Mouse (Mus musculus) spleen, adult 12 weeks (tissue): ENCODE results near the gene Smc4.
"Not testable (repeated sequence)": the region's sequence is repeated elsewhere in the genome, so short reads cannot be mapped to it uniquely, and the experiment has no call there.

Source experiments
- DNase-seq: peaks from one replicate; pipeline ENCODE4 v3.0.0; 2022; ENCODE audit warnings: low spot score

Gene Smc4

DNA sequence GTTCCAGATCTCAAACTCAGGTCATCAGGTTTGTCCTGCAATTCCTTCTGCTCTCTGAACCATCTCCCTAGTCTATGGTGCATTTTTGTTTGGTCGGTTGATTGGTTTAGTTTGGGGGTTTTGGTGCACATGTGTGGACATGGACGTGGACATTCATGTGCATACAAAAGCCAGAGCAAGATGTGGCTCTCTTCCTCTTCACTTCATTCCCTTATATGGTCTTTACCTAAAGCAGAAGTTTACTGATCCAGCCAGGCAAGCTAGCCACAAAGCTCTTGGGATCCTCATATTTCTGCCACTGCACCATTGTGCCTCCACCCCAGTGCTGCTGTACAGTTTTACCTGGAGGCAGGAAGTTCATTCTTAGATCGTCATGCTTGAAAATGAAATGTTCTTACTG lies 12.6 kb downstream of the Smc4 start:
- no peak for DNase-seq

DNA sequence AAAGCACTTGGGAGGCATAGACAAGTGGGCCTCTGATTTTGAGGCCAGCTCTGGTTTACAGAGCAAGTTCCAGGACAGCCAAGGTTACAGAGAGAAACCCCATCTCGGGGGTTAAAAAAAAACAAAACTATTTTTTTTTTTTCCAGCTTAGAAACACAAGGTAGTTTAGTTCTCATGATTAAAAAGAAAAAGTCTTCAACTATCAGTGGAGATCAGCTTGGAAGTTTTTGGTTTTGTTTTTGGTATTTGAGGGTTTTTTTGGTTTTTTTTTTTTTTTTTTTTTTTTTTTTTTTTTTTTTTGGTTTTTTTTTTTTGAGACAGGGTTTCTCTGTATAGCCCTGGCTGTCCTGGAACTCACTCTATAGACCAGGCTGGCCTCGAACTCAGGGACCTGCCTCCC lies 14.1 kb downstream of the Smc4 start:
- not testable (repeated sequence) for DNase-seq

- no peak for DNase-seq
Observed at GRCm38 (mm10) chr3:69020285-69020684, 15.7 kb downstream of the Smc4 start.

DNA sequence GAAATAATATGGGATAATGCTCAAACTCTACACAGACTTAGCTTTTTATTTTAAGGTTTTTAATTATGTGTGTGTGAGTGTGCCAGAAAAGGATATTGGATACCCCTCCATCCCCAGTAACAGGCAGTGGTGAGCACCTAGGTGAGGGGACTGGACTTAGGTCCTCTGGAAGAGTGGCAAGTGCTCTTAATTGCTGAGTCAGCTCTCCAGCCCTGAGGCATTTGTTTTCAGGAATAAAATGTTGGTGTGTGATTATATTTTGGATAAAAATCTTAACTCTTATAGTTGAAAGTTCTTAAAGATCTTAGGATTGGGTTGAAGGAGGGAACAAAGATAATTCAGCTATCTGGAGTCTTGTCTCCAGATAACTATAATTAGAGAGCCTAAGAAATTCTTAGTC lies 16.2 kb downstream of the Smc4 start:
- DNase-seq = no peak

- no peak for DNase-seq
Observed at GRCm38 (mm10) chr3:69026133-69026783, 21.7 kb downstream of the Smc4 start.

- no peak for DNase-seq
Observed at GRCm38 (mm10) chr3:69040105-69040504, 35.6 kb downstream of the Smc4 start.

- no peak for DNase-seq
Observed at GRCm38 (mm10) chr3:69041298-69041697, 36.8 kb downstream of the Smc4 start.

DNA sequence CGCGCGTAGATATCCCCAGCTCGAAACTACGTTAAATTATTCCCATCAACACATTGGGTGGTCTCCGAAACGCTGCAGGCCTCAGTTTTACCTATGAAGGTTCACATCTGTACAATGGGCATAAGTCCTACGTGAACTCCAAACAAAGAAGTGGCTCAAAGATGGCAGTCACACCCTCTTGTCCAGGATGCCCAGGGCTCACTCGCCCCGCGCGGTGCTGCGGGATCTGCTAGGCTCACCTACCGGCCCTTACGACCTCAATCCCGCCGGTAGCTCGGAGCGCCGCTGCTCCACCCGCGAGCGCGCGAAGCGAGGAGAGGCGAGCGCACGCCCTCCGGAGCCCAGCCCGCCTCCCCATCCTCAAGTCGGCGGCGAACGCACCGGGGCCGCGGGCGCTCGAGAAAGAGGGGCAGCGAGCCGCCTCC lies 39.6 kb downstream of the Smc4 start:
- no peak for DNase-seq

DNA sequence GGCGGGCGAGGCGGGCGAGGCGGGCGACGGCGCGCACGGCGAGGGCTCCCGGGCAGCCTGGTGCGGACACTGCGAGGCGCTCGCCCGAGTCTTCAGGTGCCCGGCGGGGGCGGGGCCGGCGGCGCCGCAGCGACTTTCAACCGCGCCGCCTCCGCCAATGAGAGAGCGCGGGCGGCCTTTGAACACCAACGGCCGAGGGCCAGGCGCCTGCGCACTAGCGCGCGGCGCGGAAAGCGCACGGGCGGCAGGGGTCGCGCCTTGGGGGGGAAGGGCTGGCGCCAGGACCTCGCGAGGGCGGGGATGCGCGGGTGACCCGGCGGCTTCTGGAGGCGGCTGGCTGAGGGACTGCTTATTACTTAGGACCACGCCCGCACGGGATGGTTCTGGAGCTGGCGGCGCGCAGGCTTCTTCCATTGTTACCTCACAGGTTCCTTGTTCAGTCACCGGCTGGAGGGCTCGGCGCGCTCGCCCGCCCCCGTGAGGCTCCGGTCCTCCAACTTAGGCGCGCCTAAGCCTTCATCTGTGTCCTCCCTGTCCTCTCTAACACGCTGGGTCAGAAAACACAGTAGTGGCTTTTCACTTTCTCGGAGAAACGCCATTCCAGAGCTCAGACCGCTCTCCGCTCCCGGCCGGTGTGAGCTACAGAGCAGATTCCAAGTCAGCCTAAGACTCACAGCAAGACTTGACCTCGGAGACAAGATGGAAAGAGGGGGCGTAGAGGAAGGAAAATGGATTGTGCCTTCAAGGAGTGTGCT lies 40.3 kb downstream of the Smc4 start, which contains the start of gene Trim59:
Trim59 (minus strand) TSS at position 111 of the 755 bp plus-strand sequence.
- DNase-seq = peak; percentile 90

- no peak for DNase-seq
Observed at GRCm38 (mm10) chr3:69045400-69045703, 40.8 kb downstream of the Smc4 start.

- no peak for DNase-seq
Observed at GRCm38 (mm10) chr3:69045750-69046149, 41.2 kb downstream of the Smc4 start.

GRCm38 (mm10) chr3:69046509-69046908 lies 42.0 kb downstream of the Smc4 start:
- no peak for DNase-seq

DNA sequence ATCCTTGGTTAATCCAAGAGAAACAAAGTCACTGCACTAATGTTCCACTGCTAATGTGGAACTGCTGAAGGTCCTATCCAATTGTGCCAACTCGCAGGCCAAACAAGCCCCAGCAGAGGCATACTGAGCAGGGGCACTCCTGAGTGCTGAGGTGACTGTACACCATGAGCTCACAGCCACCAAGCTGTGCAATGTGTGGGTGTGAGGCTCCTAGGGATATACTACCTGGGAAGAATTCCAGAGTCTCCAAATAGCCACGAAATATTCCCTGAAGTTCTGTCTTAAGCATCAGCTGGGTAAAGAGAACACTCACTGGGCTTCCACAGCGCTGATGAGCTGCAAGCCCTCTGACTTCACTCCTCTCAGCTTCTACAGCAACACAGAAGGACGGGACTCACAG lies 43.1 kb downstream of the Smc4 start:
- no peak for DNase-seq

DNA sequence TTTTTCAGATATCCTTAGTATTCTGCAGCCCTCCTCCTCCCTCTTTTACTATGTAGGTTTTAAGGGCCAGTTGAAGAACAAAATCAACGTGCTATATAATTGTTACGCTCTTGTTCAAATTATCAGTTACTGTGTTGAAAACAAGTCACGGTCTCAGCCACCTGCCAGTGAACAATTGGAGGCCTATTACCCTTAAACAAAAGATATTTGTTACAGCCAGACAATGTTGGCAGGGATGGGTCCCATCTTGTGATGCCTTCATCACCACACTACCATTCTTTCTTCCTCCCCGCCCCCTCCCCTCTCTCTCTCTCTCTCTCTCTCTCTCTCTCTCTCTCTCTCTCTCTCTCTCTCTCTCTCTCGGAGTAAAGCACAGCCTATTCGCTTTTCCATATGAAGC lies 44.5 kb downstream of the Smc4 start:
- no peak for DNase-seq

DNA sequence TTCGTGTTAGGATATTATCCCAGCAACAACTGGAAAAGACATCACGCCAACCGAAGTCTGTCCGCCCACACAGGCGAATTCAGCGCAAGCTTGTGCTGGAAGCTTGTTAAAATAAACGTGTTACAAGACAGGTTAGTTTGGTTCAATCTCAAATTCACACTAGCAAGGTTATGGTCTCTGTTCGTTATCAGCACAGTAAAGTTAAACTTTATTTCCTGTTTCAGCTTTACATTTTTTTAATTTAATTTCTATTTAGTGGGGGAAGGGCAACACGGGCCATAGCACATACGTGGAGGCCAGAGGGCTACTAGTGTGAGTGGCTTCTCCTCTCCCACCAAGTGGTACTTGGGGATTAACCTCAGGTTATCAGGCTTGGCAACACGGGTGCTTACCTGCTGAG lies 47.4 kb downstream of the Smc4 start:
- no peak for DNase-seq

DNA sequence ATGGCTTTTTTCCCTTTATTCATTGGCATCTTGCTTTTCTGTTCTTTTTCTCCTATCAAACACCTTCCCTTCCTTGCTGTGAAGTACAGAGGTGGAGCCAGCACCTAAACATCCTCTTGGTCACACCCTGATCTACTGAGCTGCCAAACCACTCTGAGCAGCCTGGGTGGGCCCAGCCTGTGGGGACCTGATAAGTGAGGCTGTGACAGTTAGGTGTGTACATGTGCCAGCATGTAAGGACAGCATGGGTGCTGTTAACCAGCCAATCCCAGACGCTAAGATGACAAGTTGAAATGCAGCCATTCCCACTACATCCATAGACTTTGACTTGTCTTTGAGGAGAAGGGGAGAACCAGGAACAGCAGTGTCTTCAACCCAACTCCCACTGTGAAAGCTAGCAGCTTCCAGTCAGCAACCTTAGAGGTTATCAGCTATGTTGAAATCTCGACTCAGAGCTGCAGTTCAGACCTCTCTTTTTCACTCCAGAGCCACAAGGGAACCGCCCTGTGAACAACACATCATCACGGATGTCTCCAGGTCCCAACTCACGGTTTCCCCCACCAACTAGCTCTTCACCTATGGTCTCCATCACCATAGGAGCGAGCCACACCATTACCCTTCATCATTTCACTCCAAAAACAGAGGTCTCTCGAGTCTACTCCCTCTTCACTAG lies 50.4 kb downstream of the Smc4 start:
- DNase-seq = peak; percentile 79

DNA sequence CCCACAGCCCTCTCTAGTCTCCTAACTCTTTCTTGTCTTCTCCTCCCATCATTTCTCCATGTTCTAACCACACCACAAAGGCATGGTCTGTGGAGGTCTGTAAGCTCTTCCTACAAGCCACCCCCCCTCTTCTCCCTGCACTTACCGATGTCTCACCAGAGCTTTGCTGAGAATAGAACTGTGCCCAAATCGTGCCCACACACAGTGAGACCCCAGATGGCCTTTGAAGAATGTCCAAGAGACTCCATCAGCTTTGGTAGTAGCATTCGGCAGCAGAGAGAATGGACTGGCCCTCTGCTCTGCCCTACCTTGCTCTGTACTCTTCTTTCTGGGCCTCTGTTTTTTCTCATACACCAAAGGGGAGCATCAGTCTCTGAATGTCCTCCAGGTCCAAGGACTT lies 51.3 kb downstream of the Smc4 start:
- DNase-seq = no peak

GRCm38 (mm10) chr3:69060672-69061071 lies 56.1 kb downstream of the Smc4 start:
- DNase-seq = no peak

DNA sequence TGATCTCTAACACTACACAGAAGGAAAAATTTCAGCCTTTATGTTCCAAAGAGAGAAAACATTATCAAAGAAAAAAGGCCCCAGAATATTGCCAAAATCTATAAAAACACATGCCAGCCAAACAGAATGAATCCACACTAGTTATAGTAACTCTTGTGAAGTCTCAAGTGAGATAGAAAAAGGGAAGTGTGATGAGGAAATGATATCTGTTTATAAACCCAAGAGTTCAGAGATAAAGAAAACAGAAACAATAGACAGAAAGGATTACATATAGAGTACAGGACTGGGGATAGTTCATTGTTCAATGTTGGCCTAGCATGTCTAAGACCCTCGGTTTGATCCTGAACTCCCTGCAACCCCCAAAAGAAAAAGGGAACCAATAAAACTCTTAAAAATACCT lies 58.2 kb downstream of the Smc4 start:
- DNase-seq = no peak

DNA sequence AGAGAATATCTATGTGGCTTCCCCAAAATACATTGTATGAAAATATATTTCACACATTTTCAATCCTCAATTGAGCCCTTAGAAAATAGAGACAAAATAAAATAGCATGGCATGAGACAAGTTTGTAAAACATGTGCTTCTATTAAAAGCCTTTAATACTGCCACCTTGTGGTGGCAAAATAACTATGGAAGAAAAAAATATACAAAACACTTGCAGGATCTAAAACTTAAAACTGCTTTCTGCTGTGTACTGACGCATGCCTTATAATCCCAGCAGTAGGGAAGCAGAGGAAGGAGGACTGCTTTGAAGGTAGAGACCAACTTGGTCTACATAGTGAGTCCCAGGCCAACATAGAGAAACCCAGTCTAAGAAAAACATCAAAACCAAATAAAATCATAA lies 59.5 kb downstream of the Smc4 start:
- no peak for DNase-seq
